Mouse (Mus musculus): ENCODE measurements at regions not wholly inside any gene's neighbourhood (a gene's known extent, or its start where the extent isn't known, plus 50 kb on each side); places are given as distances from the start of the nearest gene placed in this dataset.

DNA sequence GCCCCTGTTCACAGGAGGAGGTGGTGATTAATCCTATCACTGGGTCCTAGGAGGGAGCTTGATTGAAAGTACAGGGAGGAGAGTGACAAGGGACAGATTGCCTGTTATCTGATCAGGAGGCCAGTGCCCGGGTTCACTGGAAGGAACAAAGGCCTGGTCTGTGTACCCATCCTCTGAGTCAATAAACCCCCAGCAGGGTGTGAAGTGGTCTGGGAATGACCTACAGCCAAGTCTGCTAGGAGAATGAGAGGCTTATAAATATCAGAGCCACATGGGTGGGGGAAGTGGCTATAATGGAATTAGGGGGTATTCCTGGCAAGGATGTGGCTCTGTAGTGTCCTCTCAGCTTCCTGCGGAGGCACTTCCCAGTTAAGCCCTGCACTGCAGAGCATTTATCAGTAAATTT lies 296.0 kb downstream of the Nuf2 start:
- H3K4me1 ChIP-seq (ENCODE audit: insufficient read depth, low read depth, low read length) = no peaks in the 10 kb centered on the region
- H3K4me2 ChIP-seq (replicated peaks; ENCODE audit: low read depth, low read length) = no peak overlapping the region
- 24% methylated on average over 2 of the region's 2 CpGs for WGBS
- ATAC-seq (no peak), DNase-seq (ENCODE audit: low spot score) (no peak)
- no peaks in the 10 kb centered on the region for H3K36me3 ChIP-seq (ENCODE audit: insufficient read depth, low read length)
- no peak overlapping the region for H3K27ac ChIP-seq (ENCODE audit: low read length)
- H3K9ac ChIP-seq (replicated peaks; ENCODE audit: low read depth) = no peak overlapping the region
- TF ChIP-seq CTCF (IDR thresholded peaks at IDR 0.05) (no peak), EP300 (IDR thresholded peaks at IDR 0.05) (no peak)
- no peak overlapping the region for H3K4me3 ChIP-seq (ENCODE audit: low read depth, low read length)
- no peaks in the 10 kb centered on the region for H3K9me3 ChIP-seq (ENCODE audit: low read length)
- H3K27me3 ChIP-seq (replicated peaks; ENCODE audit: insufficient read depth, low read length) = no peaks in the 10 kb centered on the region

DNA sequence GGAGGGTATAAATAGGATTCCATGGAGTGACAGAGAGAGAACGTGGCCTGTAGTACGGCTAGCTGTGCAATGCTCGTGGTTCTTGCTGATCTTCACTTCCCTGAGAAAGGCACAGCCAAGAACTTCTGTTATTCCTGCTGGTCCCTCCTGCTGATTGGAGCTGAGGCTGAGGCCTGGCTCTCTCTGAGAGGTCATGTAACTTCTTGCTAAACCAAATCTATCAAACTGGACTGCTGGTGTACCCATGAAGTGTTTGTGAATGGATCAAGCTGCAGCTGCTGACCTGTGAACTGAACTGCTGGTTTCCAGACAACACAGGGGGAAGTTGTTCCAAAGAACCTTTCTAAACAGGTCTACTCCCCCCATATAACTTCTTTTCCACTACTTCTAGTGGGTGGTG lies 297.9 kb downstream of the Nuf2 start:
- Histone ChIP-seq H3K27me3 (replicated peaks; ENCODE audit: insufficient read depth, low read length) (no peaks in the 10 kb centered on the region), H3K36me3 (ENCODE audit: insufficient read depth, low read length) (no peaks in the 10 kb centered on the region), H3K9ac (replicated peaks; ENCODE audit: low read depth) (no peak overlapping the region), H3K4me2 (replicated peaks; ENCODE audit: low read depth, low read length) (no peak overlapping the region), H3K27ac (ENCODE audit: low read length) (no peak overlapping the region), H3K4me3 (ENCODE audit: low read depth, low read length) (no peak overlapping the region), H3K9me3 (ENCODE audit: low read length) (no peaks in the 10 kb centered on the region), H3K4me1 (ENCODE audit: insufficient read depth, low read depth, low read length) (no peaks in the 10 kb centered on the region)
- ATAC-seq = no peak
- TF ChIP-seq CTCF (IDR thresholded peaks at IDR 0.05) (no peak), EP300 (IDR thresholded peaks at IDR 0.05) (no peak)
- DNase-seq (ENCODE audit: low spot score) = no peak
- 48% methylated on average over 3 of the region's 3 CpGs for WGBS

DNA sequence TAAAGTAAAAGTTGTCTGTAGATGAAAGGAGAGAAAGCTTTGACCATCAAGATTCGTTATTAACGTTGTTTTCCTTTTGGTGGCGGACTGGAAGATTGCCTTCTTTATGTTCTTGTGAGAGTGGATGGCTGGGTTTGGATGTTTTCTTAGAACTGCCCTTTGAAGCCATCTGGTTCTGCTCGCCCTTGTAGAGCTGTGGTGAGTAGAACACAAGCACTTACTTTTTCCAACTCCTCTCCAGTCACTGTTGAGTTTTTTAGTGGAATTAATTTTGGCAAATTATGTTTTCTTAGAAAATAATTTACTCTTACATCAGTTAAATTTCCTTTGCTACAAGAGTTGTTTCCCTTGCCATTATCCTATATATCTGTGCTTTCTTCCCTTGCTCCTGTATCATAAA lies 301.2 kb downstream of the Nuf2 start:
- 56% methylated on average over 4 of the region's 4 CpGs for WGBS
- ATAC-seq = no peak
- DNase-seq (ENCODE audit: low spot score) = no peak

DNA sequence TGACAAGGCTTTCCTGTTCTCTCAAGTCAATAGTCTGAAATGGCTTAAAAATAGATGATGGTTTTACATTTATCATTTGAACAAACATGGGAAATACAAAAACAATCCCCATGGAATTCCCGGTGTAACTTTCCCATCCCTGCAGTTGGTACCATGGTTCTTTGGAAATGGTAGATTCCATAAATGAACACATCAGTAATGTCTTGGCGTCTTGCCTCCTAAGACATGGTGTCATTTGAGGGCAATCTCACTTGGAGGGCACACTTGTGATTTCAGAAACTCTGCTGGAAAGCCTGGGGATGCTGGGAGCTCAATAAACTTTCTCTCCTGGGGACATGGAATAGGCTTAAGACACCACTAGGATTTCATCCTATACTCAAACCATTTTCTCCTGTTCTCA lies 306.8 kb downstream of the Nuf2 start:
- no peak overlapping the region for H3K9ac ChIP-seq (replicated peaks; ENCODE audit: low read depth)
- H3K4me1 ChIP-seq (ENCODE audit: insufficient read depth, low read depth, low read length) = no peaks in the 10 kb centered on the region
- H3K4me3 ChIP-seq (ENCODE audit: low read depth, low read length) = no peak overlapping the region
- H3K4me2 ChIP-seq (replicated peaks; ENCODE audit: low read depth, low read length) = no peak overlapping the region
- TF ChIP-seq EP300 (IDR thresholded peaks at IDR 0.05) (no peak), CTCF (IDR thresholded peaks at IDR 0.05) (no peak)
- no peak for DNase-seq (ENCODE audit: low spot score)
- no peak for ATAC-seq
- no peaks in the 10 kb centered on the region for H3K27me3 ChIP-seq (replicated peaks; ENCODE audit: insufficient read depth, low read length)
- no peak overlapping the region for H3K27ac ChIP-seq (ENCODE audit: low read length)
- no peaks in the 10 kb centered on the region for H3K9me3 ChIP-seq (ENCODE audit: low read length)
- 73% methylated on average over 2 of the region's 2 CpGs for WGBS
- no peaks in the 10 kb centered on the region for H3K36me3 ChIP-seq (ENCODE audit: insufficient read depth, low read length)

More for the DNA sequence above, 301.2 kb downstream of the Nuf2 start:
- no peaks in the 10 kb centered on the region for H3K9me3 ChIP-seq (ENCODE audit: low read length)
- H3K4me1 ChIP-seq (ENCODE audit: insufficient read depth, low read depth, low read length) = no peaks in the 10 kb centered on the region
- H3K4me2 ChIP-seq (replicated peaks; ENCODE audit: low read depth, low read length) = no peak overlapping the region
- TF ChIP-seq EP300 (IDR thresholded peaks at IDR 0.05) (no peak), CTCF (IDR thresholded peaks at IDR 0.05) (no peak)
- no peak overlapping the region for H3K4me3 ChIP-seq (ENCODE audit: low read depth, low read length)
- H3K27ac ChIP-seq (ENCODE audit: low read length) = no peak overlapping the region
- H3K27me3 ChIP-seq (replicated peaks; ENCODE audit: insufficient read depth, low read length) = no peaks in the 10 kb centered on the region
- H3K36me3 ChIP-seq (ENCODE audit: insufficient read depth, low read length) = no peaks in the 10 kb centered on the region
- H3K9ac ChIP-seq (replicated peaks; ENCODE audit: low read depth) = no peak overlapping the region

DNA sequence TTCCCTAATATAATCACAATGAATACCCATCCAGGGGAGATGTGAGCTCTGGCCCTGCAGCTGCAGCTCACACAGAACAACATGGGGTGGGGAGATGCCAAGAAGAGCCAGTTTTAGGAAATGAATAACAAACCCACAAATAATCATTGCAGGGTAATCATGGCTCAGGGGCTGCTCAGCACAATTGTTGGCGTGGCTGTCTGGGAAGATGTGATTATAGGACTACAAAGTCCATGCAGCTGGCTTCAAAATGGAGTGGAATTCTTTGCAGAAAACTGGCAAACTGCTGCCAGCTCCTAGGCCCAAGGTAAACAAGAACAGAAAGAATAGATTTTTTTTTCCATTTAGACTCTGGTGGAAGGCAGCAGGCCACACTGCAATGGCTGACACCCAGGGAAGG lies 343.6 kb downstream of the Nuf2 start:
- no peak for ATAC-seq
- Histone ChIP-seq H3K36me3 (ENCODE audit: insufficient read depth, low read length) (no peaks in the 10 kb centered on the region), H3K4me1 (ENCODE audit: insufficient read depth, low read depth, low read length) (no peaks in the 10 kb centered on the region), H3K27ac (ENCODE audit: low read length) (no peak overlapping the region), H3K4me2 (replicated peaks; ENCODE audit: low read depth, low read length) (no peak overlapping the region), H3K9ac (replicated peaks; ENCODE audit: low read depth) (no peak overlapping the region), H3K27me3 (replicated peaks; ENCODE audit: insufficient read depth, low read length) (no peaks in the 10 kb centered on the region), H3K9me3 (ENCODE audit: low read length) (no peaks in the 10 kb centered on the region), H3K4me3 (ENCODE audit: low read depth, low read length) (no peak overlapping the region)
- 53% methylated on average over 1 of the region's 1 CpGs for WGBS
- DNase-seq (ENCODE audit: low spot score) = no peak
- no peak for TF ChIP-seq EP300 (IDR thresholded peaks at IDR 0.05)
- TF ChIP-seq CTCF (IDR thresholded peaks at IDR 0.05) = no peak

DNA sequence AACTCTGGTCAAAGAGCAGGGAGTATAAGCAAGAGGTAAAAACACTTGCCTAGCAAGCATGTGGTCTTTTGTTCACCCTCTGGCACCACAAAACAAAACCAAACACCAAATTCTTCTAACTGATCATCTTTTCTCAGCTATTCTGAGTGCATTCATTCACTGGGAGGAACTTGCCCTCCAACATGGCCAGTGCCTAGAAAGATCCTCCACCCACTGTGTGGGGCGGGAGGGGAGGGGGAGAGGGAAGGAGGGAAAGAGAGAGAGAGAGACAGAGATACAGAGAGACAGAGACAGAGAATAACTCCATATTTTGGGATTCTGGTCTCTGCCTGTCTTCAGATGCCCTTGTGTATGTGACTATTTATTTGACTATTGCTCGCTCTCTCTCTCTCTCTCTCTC lies 360.9 kb downstream of the Nuf2 start:
- no peak overlapping the region for H3K4me2 ChIP-seq (replicated peaks; ENCODE audit: low read depth, low read length)
- no peaks in the 10 kb centered on the region for H3K27me3 ChIP-seq (replicated peaks; ENCODE audit: insufficient read depth, low read length)
- DNase-seq (ENCODE audit: low spot score) = no peak
- ATAC-seq = no peak
- no peak overlapping the region for H3K9ac ChIP-seq (replicated peaks; ENCODE audit: low read depth)
- 83% methylated on average over 2 of the region's 2 CpGs for WGBS
- no peaks in the 10 kb centered on the region; the same call in 1 of the 2 replicates for H3K4me1 ChIP-seq (ENCODE audit: insufficient read depth, low read depth, low read length)
- H3K9me3 ChIP-seq (ENCODE audit: low read length) = no peaks in the 10 kb centered on the region
- no peaks in the 10 kb centered on the region for H3K36me3 ChIP-seq (ENCODE audit: insufficient read depth, low read length)
- no peak overlapping the region for H3K27ac ChIP-seq (ENCODE audit: low read length)
- no peak overlapping the region for H3K4me3 ChIP-seq (ENCODE audit: low read depth, low read length)
- TF ChIP-seq EP300 (IDR thresholded peaks at IDR 0.05) (no peak), CTCF (IDR thresholded peaks at IDR 0.05) (no peak)

DNA sequence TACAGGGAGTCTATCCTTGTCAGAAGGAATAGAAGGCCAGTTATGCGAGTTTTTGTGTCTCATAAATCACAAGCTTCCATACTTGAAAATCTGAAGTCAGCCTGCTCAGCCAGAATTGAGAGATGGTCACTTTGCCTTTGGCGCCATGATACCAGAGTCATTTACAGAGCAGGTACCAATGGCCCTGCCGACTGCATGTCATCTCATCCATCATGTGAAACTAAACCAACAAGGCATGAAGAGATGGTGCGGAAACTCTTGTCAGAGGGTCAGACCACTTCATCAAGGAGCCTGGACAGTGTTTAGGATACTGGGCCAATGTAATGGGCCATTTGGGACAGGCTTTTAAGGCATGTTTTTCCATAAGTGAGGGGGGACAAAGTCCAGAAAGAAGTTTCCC lies 363.2 kb downstream of the Nuf2 start:
- no peak for ATAC-seq

More for the DNA sequence above, 363.2 kb downstream of the Nuf2 start:
- no peaks in the 10 kb centered on the region for H3K36me3 ChIP-seq (ENCODE audit: insufficient read depth, low read length)
- no peaks in the 10 kb centered on the region for H3K9me3 ChIP-seq (ENCODE audit: low read length)
- 57% methylated on average over 4 of the region's 4 CpGs for WGBS
- no peaks in the 10 kb centered on the region; the same call in 1 of the 2 replicates for H3K4me1 ChIP-seq (ENCODE audit: insufficient read depth, low read depth, low read length)
- no peak overlapping the region for H3K4me3 ChIP-seq (ENCODE audit: low read depth, low read length)
- H3K4me2 ChIP-seq (replicated peaks; ENCODE audit: low read depth, low read length) = no peak overlapping the region
- no peak overlapping the region for H3K9ac ChIP-seq (replicated peaks; ENCODE audit: low read depth)
- TF ChIP-seq EP300 (IDR thresholded peaks at IDR 0.05) (no peak), CTCF (IDR thresholded peaks at IDR 0.05) (no peak)
- no peaks in the 10 kb centered on the region for H3K27me3 ChIP-seq (replicated peaks; ENCODE audit: insufficient read depth, low read length)
- H3K27ac ChIP-seq (ENCODE audit: low read length) = no peak overlapping the region
- no peak for DNase-seq (ENCODE audit: low spot score)
